Mouse (Mus musculus): ENCODE results near the gene Slc16a13.

DNA sequence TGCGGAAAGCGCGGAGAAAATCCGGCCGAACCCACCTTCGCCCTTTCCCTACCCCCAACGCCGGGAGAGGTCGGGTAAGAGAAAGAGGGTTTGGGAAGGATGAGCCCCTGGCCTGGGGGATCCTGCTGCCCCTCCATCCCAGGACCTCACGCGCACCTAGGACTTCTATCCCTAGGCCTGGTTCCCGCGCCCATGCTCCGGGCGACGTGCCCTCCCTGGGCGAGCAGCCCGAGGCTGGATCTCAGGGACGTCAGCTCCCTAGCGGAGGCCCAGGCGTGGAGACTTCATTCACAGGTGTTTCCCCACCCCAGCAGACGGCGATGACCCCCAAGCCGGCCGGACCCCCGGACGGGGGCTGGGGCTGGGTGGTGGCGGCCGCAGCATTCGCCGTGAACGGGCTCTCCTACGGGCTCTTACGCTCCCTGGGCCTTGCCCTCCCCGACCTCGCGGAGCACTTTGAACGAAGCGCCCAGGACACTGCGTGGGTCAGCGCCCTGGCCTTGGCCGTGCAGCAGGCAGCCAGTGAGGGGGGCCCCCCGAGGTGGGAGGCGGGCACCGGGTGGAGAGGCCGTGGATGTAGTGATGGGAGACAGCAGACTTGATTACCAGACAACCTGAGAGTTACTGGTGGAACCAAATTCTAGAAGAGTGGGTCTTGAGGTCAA lies 6.5 kb downstream of the Slc16a13 start:
- no peak for TF ChIP-seq CTCF (IDR thresholded peaks at IDR 0.05; ENCODE audit: borderline replicate concordance, extremely low read depth, insufficient read depth, insufficient read length)
- TF ChIP-seq POLR2A (IDR thresholded peaks at IDR 0.05; ENCODE audit: borderline replicate concordance, extremely low read depth, insufficient read depth, insufficient read length, poor library complexity, severe bottlenecking): no peak

Data from brain, embryonic 14.5 days (tissue).